Mouse (Mus musculus) CD4-positive, CD25-positive, alpha-beta regulatory T cell, adult 2 months (primary cell): ENCODE data around the gene Mob3a.

ENCODE experiments used
- DNase-seq: peaks from one replicate; pipeline ENCODE4 v3.0.0-alpha.2; 2012; ENCODE audit warnings: low read depth, low spot score

The Mob3a gene

GRCm38 (mm10) chr10:80677942-80678436, 23.8 kb downstream of the Mob3a start, which contains the start of gene Mknk2:
Gene Mknk2, minus strand, starts transcription at chr10:80678112.
- DNase-seq = peak; percentile 92

GRCm38 (mm10) chr10:80677128-80677875, 24.5 kb downstream of the Mob3a start:
- peak; percentile 87 for DNase-seq

GRCm38 (mm10) chr10:80676198-80676928, 25.4 kb downstream of the Mob3a start:
- DNase-seq = peak; percentile 100

GRCm38 (mm10) chr10:80675405-80676197, 26.2 kb downstream of the Mob3a start:
- DNase-seq = no peak

GRCm38 (mm10) chr10:80674851-80675404, 26.8 kb downstream of the Mob3a start:
- DNase-seq = no peak

GRCm38 (mm10) chr10:80674161-80674711, 27.5 kb downstream of the Mob3a start:
- no peak for DNase-seq

GRCm38 (mm10) chr10:80673690-80674089, 28.1 kb downstream of the Mob3a start:
- no peak for DNase-seq

GRCm38 (mm10) chr10:80671936-80672690, 29.7 kb downstream of the Mob3a start:
- DNase-seq = no peak

GRCm38 (mm10) chr10:80671251-80671650, 30.5 kb downstream of the Mob3a start:
- DNase-seq = no peak

- no peak for DNase-seq
Observed at GRCm38 (mm10) chr10:80670531-80670930, 31.2 kb downstream of the Mob3a start.

- no peak for DNase-seq
Observed at GRCm38 (mm10) chr10:80669737-80670485, 31.9 kb downstream of the Mob3a start.

GRCm38 (mm10) chr10:80669018-80669417, 32.8 kb downstream of the Mob3a start:
- no peak for DNase-seq

GRCm38 (mm10) chr10:80668614-80669013, 33.2 kb downstream of the Mob3a start:
- DNase-seq = peak; percentile 40

GRCm38 (mm10) chr10:80666837-80667412, 34.9 kb downstream of the Mob3a start:
- no peak for DNase-seq

- peak; percentile 34 for DNase-seq
Observed at GRCm38 (mm10) chr10:80665981-80666733, 35.6 kb downstream of the Mob3a start.

- DNase-seq = no peak
Observed at GRCm38 (mm10) chr10:80665459-80665858, 36.3 kb downstream of the Mob3a start.

GRCm38 (mm10) chr10:80665016-80665380, 36.8 kb downstream of the Mob3a start:
- peak; percentile 70 for DNase-seq

- peak; percentile 52 for DNase-seq
Observed at GRCm38 (mm10) chr10:80664197-80665015, 37.4 kb downstream of the Mob3a start.
